Mouse (Mus musculus): ENCODE measurements around the gene Crygc.

The Crygc gene

GRCm38 (mm10) chr1:65073589-65073988, at the start of gene Crygc:
TSS of gene Crygc (minus strand) at chr1:65073689.
- DNase-seq = no peak

DNA sequence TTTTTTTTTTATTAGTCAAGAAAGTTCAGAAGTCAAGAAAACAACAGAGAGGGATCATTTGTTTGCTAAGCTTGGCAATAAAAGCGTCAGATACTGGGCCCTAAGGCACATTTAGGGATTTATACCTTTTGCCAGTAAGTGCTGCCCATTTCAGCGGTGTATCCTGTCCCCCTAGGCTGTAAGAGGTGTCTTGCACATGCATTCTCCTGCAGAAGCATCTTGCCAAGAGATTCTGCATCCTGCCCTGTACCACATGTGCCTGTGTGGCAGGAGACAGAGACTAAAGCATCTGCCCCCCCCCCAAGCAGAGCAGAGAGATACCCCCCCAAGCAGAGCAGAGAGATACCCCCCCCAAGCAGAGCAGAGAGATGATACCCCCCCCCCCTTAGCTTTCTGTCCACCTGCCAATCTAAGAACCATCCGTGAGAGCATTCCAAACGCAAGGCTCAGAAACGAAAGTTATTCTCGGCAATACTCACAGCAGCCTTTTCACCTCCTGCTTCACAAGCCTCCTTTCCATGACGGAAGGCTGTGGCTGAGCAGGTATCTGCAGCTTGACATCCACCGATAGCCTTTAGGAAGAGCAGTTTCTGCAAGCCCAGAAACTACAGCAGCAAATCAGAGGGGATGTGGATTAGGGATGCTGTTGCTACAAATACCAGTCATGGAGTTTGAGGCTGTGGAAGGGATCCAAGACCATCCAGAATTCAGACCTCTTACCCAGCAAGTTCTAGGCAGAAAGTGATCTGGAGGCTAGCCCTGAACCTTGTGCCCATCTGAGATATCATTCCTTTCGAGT, 49.3 kb upstream of the Crygc start, which contains the start of gene D630023F18Rik:
TSS of gene D630023F18Rik (minus strand) at position 641 of the 799 bp plus-strand sequence.
- no peak for DNase-seq

DNA sequence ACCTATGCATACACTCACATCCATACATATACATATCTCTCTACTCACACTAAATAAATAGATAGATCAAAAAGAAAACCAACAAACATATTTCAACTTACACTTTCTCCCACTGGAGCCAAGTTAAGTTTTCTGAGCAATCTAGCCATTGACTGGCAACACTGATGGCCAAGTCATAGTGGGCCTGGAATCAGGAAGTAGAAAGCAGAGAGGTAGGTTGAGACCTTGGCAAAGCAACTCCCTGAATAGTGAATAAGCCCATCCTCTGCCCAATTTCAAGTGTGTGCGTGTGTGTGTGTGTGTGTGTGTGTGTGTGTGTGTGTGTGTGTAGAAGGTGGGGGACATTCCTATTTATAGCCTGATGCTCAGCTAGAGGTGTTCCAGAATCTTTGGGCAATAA, 45.9 kb upstream of the Crygc start, which contains the start of gene Gm28845:
TSS of gene Gm28845 (minus strand) at position 121 of the 400 bp plus-strand sequence.
- DNase-seq = no peak

DNA sequence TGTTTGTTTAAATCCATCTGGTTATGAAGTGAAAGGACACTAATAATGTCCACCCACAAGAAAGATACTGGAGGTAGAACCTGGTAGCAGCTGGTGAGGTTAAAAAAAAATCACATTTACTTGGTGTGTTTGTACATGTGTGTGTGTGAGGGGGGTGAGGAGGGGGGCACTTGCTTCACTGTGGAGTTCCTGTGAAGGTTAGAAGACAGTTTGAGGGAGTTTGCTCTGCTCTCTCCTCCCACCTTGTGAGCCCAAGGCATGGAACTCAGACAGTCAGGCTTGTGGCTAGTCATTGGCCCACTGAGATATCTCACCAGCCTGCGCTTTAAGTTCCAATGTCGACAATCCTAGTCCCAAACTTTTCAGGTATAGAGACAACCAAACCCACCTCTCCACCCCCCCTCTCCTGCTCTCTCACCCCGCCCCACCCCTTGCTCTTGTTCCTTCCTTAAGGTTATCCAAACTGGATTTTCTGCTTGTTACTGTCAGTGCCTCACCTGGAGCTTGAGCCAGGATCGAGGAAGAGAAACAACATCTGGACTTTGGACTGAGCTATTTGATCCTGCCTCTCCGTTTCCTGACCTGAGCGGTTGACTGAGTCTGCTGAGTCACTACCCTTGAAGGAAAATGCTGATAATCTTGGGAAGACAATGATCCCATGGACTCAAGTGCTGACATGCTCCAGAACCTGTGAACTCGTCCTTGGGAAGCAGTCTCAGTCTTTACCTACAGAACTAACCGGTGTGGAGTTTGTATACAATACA, 44.8 kb upstream of the Crygc start:
- DNase-seq = no peak

GRCm38 (mm10) chr1:65113536-65114172, 40.2 kb upstream of the Crygc start:
- no peak for DNase-seq

DNA sequence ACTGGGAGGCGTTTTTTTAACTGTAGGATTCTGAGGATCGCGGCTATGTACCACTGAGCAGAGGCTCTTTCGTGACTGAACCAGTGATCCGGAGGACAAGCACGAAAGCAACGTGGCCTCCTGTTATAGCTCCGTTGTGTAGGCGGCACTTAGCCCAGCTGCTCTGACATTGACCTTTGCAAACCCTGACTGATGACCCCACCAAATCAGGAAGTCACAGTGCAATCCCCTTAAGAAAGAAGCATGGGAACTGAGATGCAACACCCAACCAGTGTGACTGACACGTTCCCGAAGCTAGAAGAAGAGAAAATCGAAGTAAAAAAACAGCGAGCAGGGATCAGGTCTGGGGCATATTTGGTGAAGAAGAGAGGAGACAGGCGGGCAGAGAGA, 39.3 kb upstream of the Crygc start:
- no peak for DNase-seq

GRCm38 (mm10) chr1:65112031-65112806, 38.7 kb upstream of the Crygc start:
- peak; percentile 70 for DNase-seq

GRCm38 (mm10) chr1:65109756-65110435, 36.4 kb upstream of the Crygc start:
- DNase-seq = no peak

DNA sequence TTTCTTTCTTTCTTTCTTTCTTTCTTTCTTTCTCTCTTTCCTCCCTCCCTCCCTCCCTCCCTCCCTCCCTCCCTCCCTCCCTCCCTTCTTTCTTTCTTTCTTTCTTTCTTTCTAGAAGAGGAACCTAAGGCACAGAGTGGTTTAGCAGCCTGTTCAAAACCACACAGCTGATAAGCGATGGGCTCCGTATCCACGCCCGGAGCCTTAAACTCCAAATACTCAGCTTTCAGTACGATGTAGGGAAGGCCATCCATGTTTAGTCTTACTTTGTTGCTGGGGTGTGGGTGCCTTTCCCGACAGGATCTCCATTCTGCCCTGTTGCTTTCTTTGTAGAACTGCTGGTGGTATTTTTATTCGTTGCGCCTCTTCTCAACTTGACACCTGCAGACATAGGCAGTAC, 35.7 kb upstream of the Crygc start:
- no peak for DNase-seq

DNA sequence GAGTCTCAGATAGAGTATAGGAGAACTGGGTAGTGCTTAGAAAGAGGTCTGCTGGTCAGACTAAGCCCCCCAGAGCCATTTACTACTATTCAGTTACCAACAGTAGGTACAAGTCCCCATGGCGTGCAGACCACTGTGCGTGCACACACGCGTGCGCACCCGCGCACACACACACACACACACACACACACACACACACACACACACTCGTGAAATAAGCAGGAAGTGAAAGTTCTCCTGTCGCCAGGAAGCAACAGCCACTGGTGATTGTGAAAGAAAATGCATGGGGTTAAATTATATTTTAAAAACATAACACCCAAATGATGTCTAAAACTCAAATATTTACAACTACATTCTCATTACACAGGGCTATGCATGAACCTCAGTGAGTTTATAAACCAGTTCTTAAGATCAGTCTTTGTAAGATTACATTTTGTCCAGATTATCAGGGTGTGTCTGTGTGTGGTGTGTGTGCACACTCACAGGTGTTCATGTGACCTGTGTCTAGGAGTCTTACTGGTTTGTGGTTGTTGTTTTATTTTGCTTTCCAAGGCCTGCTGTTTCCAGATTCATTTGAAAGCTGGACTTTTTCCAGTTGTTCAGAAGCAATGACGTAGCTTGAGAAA, 34.3 kb upstream of the Crygc start:
- no peak for DNase-seq

DNA sequence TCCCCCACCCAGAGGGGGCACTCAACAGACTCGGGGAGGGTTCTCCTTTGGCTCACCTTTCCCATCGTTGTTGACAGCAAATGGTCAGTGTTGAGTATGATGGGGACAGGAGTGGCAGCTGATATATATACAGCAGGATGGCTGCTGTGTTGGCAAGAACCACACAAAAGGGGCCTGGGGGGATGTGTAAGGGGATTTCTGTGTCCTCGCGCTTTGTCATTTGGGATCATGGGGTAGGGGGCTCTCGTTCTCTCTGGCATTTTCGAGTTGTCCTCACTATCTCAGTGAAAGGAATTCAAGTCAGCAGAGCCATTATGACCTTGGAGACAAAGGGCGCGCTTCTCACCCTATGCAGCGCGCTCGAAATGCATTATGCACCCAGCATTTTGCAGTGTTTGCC, 29.8 kb upstream of the Crygc start, which contains the start of gene Cryga:
TSS of gene Cryga (minus strand) at position 101 of the 400 bp plus-strand sequence.
- no peak for DNase-seq

DNA sequence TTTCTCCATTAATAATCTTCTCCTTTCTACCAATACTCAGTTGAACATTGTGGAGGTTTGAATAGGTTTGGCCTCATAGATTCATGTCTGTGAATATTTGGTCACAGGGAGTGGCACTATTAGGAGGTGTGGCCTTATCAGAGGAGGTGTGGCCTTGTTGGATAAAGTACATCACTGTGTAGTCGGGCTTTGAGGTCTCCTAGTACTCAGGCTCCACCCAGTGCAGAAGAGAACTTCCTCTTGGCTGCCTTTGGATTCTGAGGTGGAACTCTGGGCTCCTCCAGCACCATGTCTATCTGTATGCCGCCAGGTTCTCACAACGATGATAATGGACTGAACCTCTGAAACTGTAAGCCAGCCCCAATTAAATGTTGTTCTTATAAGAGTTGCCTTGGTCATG, 23.5 kb upstream of the Crygc start:
- DNase-seq = no peak

GRCm38 (mm10) chr1:65091566-65091965, 18.1 kb upstream of the Crygc start:
- no peak for DNase-seq

DNA sequence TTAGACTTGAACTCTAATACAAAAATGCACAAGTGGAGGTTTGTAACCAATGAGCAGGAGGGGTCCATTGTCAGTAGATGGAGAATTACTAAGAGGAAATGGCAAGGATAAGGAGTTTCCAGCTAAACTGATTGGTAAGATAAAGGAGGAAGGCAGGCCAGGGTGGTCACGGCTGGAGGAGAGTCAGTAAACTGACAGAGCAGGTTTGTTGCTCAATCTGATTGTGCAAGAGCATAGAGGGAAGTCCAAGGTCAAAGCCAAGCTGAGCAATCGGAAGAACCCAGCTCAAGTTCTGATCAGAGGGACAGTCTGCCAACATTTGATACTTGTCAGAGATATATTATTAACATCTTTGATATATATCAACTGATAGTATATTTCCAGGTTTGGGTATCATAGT, 16.9 kb upstream of the Crygc start:
- DNase-seq = no peak

DNA sequence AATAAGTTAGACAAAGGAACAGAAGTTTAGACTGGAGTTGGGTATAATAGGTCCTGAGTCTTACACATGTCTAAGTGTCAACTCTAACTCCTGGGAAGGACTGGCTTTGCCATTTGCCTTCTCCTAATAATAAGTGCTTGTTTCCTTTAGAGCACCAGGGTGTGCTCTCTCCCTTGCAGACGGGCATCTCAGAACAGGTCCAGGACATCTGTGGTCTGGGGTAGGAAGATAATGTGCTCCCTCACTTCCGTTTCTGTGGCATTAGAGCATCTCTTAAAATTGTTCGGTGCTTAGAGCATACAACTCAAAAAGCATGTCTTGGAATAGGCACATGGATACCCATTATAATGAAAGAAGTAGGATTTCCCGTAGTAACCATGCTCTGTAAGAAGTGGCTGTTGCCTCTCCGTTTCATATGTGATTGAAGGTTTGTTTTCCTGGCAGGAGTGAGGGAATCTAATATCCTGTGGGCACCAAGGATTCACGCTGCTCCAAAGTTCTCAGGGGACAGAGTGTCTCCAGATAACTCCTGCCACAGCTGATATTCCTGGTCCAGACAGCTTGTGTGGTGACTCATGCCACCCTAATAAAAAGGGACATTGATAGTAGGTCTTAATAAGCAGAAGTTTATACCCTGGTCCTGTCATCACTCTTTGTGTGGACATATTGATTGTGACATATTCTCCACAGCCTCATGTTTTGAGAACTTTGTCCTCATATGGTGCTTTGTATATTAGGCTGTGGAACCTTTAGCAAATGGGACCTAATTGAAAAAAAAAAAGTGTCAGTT, 15.3 kb upstream of the Crygc start:
- no peak for DNase-seq

GRCm38 (mm10) chr1:65082188-65082587, 8.7 kb upstream of the Crygc start, which contains the start of gene Crygb:
TSS of gene Crygb (minus strand) at chr1:65082288.
- no peak for DNase-seq

- no peak for DNase-seq
Observed at GRCm38 (mm10) chr1:65075607-65076006, 2.1 kb upstream of the Crygc start.

- no peak for DNase-seq
Observed at GRCm38 (mm10) chr1:65067842-65068241, 5.6 kb downstream of the Crygc start.

- no peak for DNase-seq
Observed at GRCm38 (mm10) chr1:65064201-65064600, 9.3 kb downstream of the Crygc start.

DNA sequence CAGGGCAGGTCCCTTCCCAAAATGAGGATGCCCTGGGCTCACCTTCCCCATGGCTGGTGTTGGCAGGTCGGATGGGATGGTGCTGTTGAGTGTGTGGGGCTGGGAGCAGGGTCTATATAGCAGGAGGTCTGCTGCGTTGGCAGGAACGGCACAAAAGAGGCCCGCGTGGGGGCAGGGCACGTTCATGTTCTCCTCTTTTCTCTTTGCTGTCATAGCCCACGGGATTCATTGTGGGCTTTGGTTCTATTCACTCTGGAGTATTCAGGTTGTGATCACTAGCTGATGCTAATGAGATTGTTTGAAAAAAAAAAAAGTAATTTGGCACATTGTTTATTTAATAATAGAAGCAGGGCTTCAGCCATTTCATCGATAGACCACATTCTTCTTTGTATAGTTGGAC, 10.1 kb downstream of the Crygc start, which contains the start of gene Crygd:
TSS of gene Crygd (minus strand) at position 101 of the 400 bp plus-strand sequence.
- no peak for DNase-seq

GRCm38 (mm10) chr1:65052140-65052539, 21.3 kb downstream of the Crygc start:
- no peak for DNase-seq

Data from cerebellum, adult 9-10 months (tissue).